Mouse (Mus musculus): ENCODE measurements at regions not wholly inside any gene's neighbourhood (a gene's known extent, or its start where the extent isn't known, plus 50 kb on each side); places are given as distances from the start of the nearest gene placed in this dataset.

DNA sequence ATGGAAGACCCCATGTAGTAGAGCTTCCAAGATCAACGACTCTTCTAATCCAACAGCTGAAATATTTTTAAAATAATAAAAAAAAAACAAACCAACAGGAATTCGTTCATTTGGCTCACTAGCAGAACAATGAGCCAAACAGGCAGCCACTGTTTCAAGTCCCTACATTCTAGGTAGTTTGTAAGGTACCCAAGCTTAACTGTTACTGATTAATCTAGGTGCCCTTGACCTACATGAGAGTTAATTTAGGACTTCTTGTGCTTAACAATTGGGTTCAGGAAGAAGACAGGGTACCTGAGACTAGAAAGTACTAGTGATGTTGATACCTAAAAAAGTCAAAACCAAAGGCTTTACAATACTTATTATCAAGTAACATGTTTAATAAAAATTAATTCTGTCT lies 381.2 kb upstream of the Jag1 start:
- TF ChIP-seq POLR2A (IDR thresholded peaks at IDR 0.05; ENCODE audit: low read depth, low read length) = no peak
- TF ChIP-seq CTCF (IDR thresholded peaks at IDR 0.05; ENCODE audit: borderline replicate concordance, insufficient read depth, low read length) = no peak

Measured in embryonic fibroblast, embryonic 13.5 days (primary cell).